Mouse (Mus musculus) heart, embryonic 11.5 days (tissue): Measurements from ENCODE around the gene Rims4. TPM values are rescaled to one million over a fixed set of nuclear protein-coding genes. Genes with fewer than 3 reads are reported as not detected.

ENCODE experiments used
- ATAC-seq: fragments of 200-750 bp; cut with Nextera tagmentation; replicated peaks from 2 replicates; pipeline ENCODE4 v1.8.0; 2017; ENCODE audit warnings: moderate library complexity; ENCODE audit not compliant: insufficient number of reproducible peaks, low FRiP score, low TSS enrichment
- H3K27ac ChIP-seq: fragments of 300-500 bp; sonication (generic); 2 replicates; pipeline ENCODE4 v1.5.1; 2014; ENCODE audit warnings: mild to moderate bottlenecking, low read depth, low read length
- H3K27me3 ChIP-seq: fragments of 300-500 bp; sonication (generic); 2 replicates; pipeline ENCODE4 v1.6.1; 2014; ENCODE audit warnings: mild to moderate bottlenecking, low read length, mixed read lengths; ENCODE audit not compliant: control insufficient read depth, insufficient read depth
- H3K36me3 ChIP-seq: fragments of 300-500 bp; sonication (generic); 2 replicates; pipeline ENCODE4 v1.6.1; 2014; ENCODE audit warnings: mild to moderate bottlenecking, low read length, moderate library complexity, mixed read lengths; ENCODE audit not compliant: control insufficient read depth, insufficient read depth
- H3K4me1 ChIP-seq: fragments of 300-500 bp; sonication (generic); 2 replicates; pipeline ENCODE4 v1.6.1; 2014; ENCODE audit warnings: low read length; ENCODE audit not compliant: control insufficient read depth, insufficient read depth
- H3K4me2 ChIP-seq: fragments of 300-500 bp; sonication (generic); 2 replicates; pipeline ENCODE4 v1.6.1; 2014; ENCODE audit warnings: mild to moderate bottlenecking, moderate library complexity
- H3K4me3 ChIP-seq: fragments of 300-500 bp; sonication (generic); 2 replicates; pipeline ENCODE4 v1.5.1; 2014; ENCODE audit warnings: low read depth, low read length
- H3K9ac ChIP-seq: fragments of 300-500 bp; sonication (generic); 2 replicates; pipeline ENCODE4 v1.6.1; 2014; ENCODE audit warnings: mild to moderate bottlenecking, low read depth, low read length, moderate library complexity
- H3K9me3 ChIP-seq: fragments of 300-500 bp; sonication (generic); replicated peaks from 2 replicates; pipeline ENCODE4 v1.6.1; 2016; ENCODE audit warnings: low read length; ENCODE audit not compliant: control insufficient read depth
- WGBS: fragments of 180-500 bp; shearing (Covaris S2); extraction: QIAGEN DNeasy Blood & Tissue Kit; methylation state at CpG from one replicate; pipeline ENCODE4 v1.1.7; 2014; ENCODE audit not compliant: insufficient replicate concordance; 5-methylcytosine and 5-hydroxymethylcytosine counted together
- polyA plus RNA-seq: library from polyadenylated mRNA; unstranded; fragments of >200 nt; fragmentation: Nextera tagmentation; extraction: Ambion mirVana; gene quantifications from 2 replicates; pipeline ENCODE4 v1.2.1, GENCODE M21; 2014

Gene Rims4
- 0.04 and 0.17 TPM in 2 replicates for polyA plus RNA-seq

DNA sequence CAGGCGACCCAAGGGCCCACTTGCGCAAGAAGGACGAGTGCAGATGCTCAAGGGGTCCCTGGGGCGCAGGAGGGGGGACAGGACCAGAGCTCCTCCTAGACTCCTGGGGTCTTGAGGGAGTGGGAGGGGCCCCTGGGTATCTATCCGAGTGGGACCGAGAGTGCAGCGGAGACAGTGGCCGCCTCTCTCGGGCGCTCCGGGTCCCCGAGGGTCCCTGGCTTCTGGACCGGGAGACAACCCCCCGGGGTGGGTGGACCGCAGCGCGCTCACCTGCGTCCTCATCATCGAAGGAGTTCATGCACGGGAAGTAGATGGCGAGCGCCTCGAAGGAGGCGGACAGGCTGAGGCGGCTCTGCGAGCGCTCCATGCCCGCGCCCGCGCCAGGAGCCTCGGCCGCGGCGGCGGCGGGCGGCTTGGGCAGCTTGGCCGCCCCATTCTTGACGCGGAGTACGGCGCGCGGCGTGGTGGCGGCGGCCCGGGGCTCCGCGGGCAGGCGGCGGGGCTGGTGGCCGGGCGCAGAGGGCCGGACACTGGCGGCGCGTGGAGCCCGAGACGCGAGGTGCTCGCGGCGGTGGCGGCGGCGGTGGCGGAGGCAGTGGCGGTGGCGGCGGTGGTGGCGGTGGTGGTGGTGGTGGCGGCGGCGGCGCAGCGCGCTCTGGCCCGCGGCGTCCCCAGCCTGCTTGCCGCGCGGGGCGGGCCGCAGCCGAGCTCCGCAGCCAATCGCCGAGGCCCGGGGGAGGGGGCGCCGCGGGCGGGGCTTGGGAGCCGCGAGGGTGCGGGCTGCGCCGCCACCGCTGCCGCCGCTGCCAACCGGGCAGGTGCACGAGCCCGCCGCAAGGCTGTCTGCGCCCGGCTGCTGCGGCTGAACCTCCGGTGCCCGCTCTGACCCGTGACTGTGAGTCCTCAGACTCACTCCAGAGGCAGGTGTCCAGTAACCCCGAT is at the start of gene Rims4:
Gene Rims4 (minus strand): TSS at position 367 of the 942 bp plus-strand sequence.
- Histone ChIP-seq H3K27me3 (peaks cover 77% of the 10 kb centered on the region), H3K9me3 (no peaks in the 10 kb centered on the region), H3K4me3 (peak within 1 kb of the TSS; percentile 60), H3K9ac (peak within 1 kb of the TSS; percentile 49; the same call in 1 of the 2 replicates), H3K4me2 (peak within 1 kb of the TSS; percentile 97), H3K27ac (no peak within 1 kb of the TSS), H3K4me1 (peaks cover 8% of the 10 kb centered on the region; the same call in 1 of the 2 replicates), H3K36me3 (no peaks in the 10 kb centered on the region)
- ATAC-seq = 0 out of 2 replicates have a peak, but pooled peaks have one; percentile 41
- WGBS = 2% methylated on average over 54 of the region's 115 CpGs

DNA sequence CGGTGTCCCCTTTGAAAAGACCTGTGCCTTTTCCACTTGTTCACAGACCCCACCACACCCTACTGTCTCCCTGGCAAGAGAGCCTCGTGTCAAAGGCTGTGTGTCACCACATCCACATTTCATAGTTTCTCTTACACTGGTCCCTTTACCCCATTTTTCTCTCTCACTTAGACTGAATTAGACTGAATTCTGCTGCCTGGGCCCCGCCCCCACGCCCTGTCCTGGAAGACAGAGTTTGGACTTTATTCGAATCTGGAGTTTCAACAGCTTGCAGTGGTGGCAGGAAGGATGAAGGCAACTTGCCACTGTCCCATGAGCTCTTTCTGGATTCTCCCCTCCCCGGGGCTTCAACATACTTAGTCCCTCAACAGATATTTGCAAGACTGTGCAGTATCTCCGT is 47.2 kb upstream of the Rims4 start:
- 70% methylated on average over 7 of the region's 7 CpGs for WGBS
- no peaks in the 10 kb centered on the region for H3K27me3 ChIP-seq
- H3K27ac ChIP-seq = no peak overlapping the region
- no peaks in the 10 kb centered on the region for H3K4me1 ChIP-seq
- H3K9me3 ChIP-seq = no peaks in the 10 kb centered on the region
- H3K4me2 ChIP-seq = no peak overlapping the region
- no peak for ATAC-seq
- H3K4me3 ChIP-seq = no peak overlapping the region
- H3K9ac ChIP-seq = no peak overlapping the region
- no peaks in the 10 kb centered on the region for H3K36me3 ChIP-seq

DNA sequence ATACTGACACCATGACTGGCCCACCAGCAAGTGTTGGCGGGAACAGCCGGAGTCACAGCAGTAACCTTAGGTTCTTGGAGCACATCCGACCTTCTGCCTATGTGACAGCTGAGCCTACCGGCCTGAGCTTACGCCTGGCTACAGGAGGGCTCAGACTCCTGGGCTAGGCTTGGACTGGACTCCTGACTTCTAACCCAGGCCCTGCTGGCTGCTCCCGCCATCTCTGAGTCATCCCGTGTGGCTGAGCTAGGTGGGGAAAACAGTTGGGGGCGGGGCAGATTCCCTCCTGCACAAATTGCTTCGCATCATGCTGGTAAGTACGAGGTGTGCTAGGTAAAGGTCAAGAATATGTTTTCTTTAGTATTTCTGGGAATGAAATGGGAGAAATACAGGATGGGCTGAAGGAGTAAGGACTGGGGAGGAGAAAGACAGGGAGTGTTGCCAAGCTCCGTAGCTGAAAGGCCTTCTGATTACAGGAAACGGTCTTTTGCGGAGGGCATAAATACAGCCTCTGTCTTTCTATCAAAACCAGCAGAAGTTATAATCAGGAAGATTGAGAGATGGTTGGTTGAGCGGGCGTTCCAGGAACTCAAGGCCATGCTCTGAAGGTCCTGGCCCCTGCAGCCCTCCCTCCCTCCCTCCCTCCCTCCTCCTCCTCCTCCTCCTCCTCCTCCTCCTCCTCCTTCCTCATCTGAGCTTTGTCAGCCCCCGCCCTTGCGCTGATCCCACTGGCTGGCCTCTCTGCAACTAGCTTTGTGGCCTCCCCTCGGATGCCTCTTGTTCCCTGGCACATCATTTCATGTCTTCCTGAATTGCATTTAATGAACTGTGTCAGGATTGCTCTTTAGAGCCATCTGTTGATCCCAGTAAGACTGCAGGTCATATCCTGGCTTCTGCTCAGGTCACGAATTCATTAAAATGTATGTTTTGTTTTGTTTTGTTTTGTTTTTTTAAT is 46.4 kb upstream of the Rims4 start:
- ATAC-seq = no peak
- WGBS = 71% methylated on average over 18 of the region's 19 CpGs
- no peak overlapping the region for H3K4me2 ChIP-seq

DNA sequence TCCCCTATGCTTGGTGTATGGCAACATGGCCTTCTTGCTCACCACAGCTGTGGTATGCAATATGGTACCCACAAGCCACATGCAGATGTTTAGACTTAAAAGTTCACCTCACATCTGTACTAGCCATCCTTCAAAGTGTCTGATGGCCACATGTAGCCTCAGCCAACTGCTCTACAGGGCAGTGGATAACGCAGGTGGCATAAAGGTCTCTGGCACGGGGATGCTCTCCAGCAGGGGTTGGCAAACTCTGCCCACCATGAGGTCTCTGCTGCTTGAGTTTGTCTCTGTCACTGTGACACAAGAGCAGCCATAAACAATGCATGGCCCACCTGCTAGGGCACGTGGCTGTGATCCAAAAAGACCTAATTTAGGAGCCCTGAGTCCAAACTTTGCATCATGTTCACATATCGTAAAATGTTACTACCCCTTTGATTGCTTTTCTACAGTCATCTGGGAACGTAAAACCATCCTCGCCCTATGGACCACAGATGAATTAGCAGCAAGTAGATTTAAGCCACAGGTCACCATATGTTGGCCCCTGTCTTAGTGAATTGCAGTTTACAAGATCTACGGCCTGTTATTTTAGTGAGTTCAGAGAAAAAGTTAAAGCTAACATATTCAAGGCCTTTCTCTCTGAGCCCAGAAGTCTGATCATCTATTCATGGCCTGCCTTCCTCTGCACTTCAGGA is 35.3 kb upstream of the Rims4 start:
- Histone ChIP-seq H3K4me3 (no peak overlapping the region), H3K9ac (no peak overlapping the region), H3K4me1 (no peaks in the 10 kb centered on the region), H3K36me3 (no peaks in the 10 kb centered on the region), H3K27ac (no peak overlapping the region), H3K4me2 (no peak overlapping the region), H3K27me3 (peaks cover 3% of the 10 kb centered on the region; the same call in 1 of the 2 replicates), H3K9me3 (no peaks in the 10 kb centered on the region)
- 76% methylated on average over 7 of the region's 7 CpGs for WGBS
- no peak for ATAC-seq

More for the DNA sequence above, 46.4 kb upstream of the Rims4 start:
- Histone ChIP-seq H3K9me3 (no peaks in the 10 kb centered on the region), H3K4me1 (no peaks in the 10 kb centered on the region), H3K27ac (no peak overlapping the region), H3K36me3 (no peaks in the 10 kb centered on the region), H3K9ac (no peak overlapping the region), H3K4me3 (no peak overlapping the region), H3K27me3 (no peaks in the 10 kb centered on the region)

DNA sequence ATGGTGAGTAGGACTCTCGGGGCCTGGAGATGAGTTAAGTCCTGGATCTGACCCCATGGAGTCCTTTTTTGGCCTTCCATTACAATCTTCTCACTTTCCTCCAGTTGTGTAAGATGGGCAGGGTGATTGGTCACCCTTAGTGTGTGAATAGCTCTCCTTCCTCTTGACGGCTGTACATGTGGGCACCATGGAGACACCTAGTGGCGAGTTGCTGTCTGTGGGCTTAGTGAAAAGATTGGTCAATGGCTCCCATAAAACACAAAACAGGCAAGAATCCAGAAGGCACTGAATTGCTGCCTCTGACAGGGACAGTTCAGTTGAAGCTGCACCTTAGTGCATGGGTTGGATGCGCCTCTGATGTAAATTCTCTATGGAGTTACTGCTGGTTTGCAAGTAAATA is 33.3 kb upstream of the Rims4 start:
- H3K9me3 ChIP-seq = no peaks in the 10 kb centered on the region
- H3K27ac ChIP-seq = no peak overlapping the region
- 19% methylated on average over 4 of the region's 4 CpGs for WGBS
- no peaks in the 10 kb centered on the region for H3K36me3 ChIP-seq
- no peak overlapping the region for H3K4me3 ChIP-seq
- no peaks in the 10 kb centered on the region for H3K4me1 ChIP-seq
- no peak overlapping the region for H3K4me2 ChIP-seq
- no peak overlapping the region for H3K9ac ChIP-seq
- ATAC-seq = no peak
- peaks cover 3% of the 10 kb centered on the region for H3K27me3 ChIP-seq

DNA sequence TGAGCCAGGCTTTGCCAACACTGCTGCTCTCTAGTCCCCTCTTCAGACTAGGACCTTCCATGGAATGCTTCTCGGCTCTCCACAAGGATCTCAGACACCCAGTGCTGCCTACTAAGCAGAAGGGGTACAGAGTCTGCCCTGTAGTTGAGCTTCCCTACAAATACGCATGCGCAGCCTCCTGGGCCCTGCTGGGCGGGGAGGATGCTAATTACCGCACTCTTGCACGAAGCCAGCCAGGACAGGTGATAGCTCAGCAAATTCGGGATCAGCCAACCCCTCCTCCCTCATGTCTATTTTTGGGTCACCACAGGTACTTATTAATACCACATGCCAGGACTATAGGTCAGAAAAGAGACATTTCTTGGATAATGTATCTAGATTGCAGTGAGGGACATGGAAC is 29.5 kb upstream of the Rims4 start:
- Histone ChIP-seq H3K4me3 (no peak overlapping the region), H3K4me1 (no peaks in the 10 kb centered on the region), H3K27ac (no peak overlapping the region), H3K9me3 (no peaks in the 10 kb centered on the region), H3K27me3 (no peaks in the 10 kb centered on the region; the same call in 1 of the 2 replicates), H3K9ac (no peak overlapping the region), H3K4me2 (no peak overlapping the region), H3K36me3 (no peaks in the 10 kb centered on the region)
- 72% methylated on average over 7 of the region's 7 CpGs for WGBS
- ATAC-seq = no peak

DNA sequence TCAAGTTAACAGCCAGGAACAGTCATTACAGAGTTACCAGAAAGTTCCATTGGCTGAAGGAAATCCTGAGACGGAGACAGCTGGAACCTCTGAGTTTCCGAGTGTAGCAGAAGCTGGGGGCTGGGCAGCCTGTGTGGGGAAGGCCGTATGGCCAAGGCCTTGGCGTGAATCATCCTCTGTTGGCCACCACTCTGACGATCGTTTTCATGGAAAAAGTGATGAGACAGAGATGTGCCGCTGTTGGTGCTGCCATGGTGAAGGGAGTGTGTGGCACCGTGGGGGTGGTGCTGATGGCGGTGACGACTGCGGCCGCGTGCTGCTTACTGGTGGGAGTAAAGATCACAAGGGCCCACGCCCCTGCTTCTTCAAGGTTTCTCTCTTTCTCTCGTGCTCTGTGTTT is 27.7 kb upstream of the Rims4 start:
- ATAC-seq = no peak
- 61% methylated on average over 15 of the region's 15 CpGs for WGBS
- Histone ChIP-seq H3K27me3 (no peaks in the 10 kb centered on the region; the same call in 1 of the 2 replicates), H3K4me1 (no peaks in the 10 kb centered on the region), H3K9me3 (no peaks in the 10 kb centered on the region), H3K27ac (no peak overlapping the region), H3K4me2 (no peak overlapping the region), H3K4me3 (no peak overlapping the region), H3K36me3 (no peaks in the 10 kb centered on the region), H3K9ac (no peak overlapping the region)

DNA sequence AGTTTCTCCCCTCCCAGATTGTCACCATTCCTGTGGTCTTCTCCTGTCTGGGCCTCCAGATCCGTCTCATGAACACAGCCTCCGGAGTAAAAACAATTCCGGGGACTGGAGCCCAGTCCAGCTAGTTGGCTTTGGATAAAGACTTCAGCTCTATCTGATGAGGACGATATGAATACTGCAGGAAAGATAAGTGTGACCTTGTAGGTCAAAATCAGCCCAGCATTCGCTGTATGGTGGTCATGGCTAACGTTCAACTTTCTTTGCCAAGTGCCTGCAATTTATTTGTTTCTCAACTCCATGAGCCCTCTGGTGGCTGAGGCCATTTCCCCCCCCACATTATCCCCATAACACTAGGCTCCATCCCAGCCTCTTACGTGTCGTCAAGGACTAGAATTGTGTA is 26.0 kb upstream of the Rims4 start:
- Histone ChIP-seq H3K4me2 (no peak overlapping the region), H3K9me3 (no peaks in the 10 kb centered on the region), H3K36me3 (no peaks in the 10 kb centered on the region), H3K9ac (no peak overlapping the region), H3K27ac (no peak overlapping the region), H3K27me3 (no peaks in the 10 kb centered on the region; the same call in 1 of the 2 replicates), H3K4me1 (no peaks in the 10 kb centered on the region), H3K4me3 (no peak overlapping the region)
- 74% methylated on average over 8 of the region's 8 CpGs for WGBS
- no peak for ATAC-seq
